Mouse (Mus musculus): ENCODE data around the gene Tent4a. TPM values are rescaled to one million over a fixed set of nuclear protein-coding genes. Genes with fewer than 3 reads are reported as not detected.

The Tent4a gene
- polyA plus RNA-seq, 1 experiment = 16.7 TPM

GRCm38 (mm10) chr13:69555957-69556482 is 21.6 kb upstream of the Tent4a start:
- Histone ChIP-seq H3K4me1 (ENCODE audit: control insufficient read depth, insufficient read depth, low read length) (no peaks in the 10 kb centered on the region), H3K36me3 (ENCODE audit: control insufficient read depth, insufficient read depth, low read length) (no peaks in the 10 kb centered on the region), H3K27ac (ENCODE audit: insufficient read depth, low read depth, low read length) (no peak overlapping the region), H3K27me3 (replicated peaks; ENCODE audit: control insufficient read depth, insufficient read depth, low read length) (no peaks in the 10 kb centered on the region), H3K4me3 (ENCODE audit: insufficient read depth, low read depth, low read length) (no peak overlapping the region)
- TF ChIP-seq POLR2A (IDR thresholded peaks at IDR 0.05; ENCODE audit: low read depth, low read length) = no peak
- no peak for TF ChIP-seq CTCF (conservative IDR thresholded peaks at IDR 0.05; ENCODE audit: insufficient read depth, insufficient read length, low read depth, low read length)
- no peak for DNase-seq
- WGBS = 80% methylated on average over 6 of the region's 6 CpGs

- 27% methylated on average over 8 of the region's 8 CpGs for WGBS
- no peak overlapping the region for H3K4me3 ChIP-seq (ENCODE audit: insufficient read depth, low read depth, low read length)
- TF ChIP-seq POLR2A (IDR thresholded peaks at IDR 0.05; ENCODE audit: low read depth, low read length) = no peak
- TF ChIP-seq CTCF (conservative IDR thresholded peaks at IDR 0.05; ENCODE audit: insufficient read depth, insufficient read length, low read depth, low read length) = no peak
Measured at GRCm38 (mm10) chr13:69555045-69555444, 20.6 kb upstream of the Tent4a start.

GRCm38 (mm10) chr13:69554255-69554654 is 19.8 kb upstream of the Tent4a start:
- TF ChIP-seq CTCF (conservative IDR thresholded peaks at IDR 0.05; ENCODE audit: insufficient read depth, insufficient read length, low read depth, low read length) = no peak
- TF ChIP-seq POLR2A (IDR thresholded peaks at IDR 0.05; ENCODE audit: low read depth, low read length) = no peak
- no peaks in the 10 kb centered on the region for H3K4me1 ChIP-seq (ENCODE audit: control insufficient read depth, insufficient read depth, low read length)
- DNase-seq = no peak
- no peak overlapping the region for H3K27ac ChIP-seq (ENCODE audit: insufficient read depth, low read depth, low read length)
- 73% methylated on average over 9 of the region's 9 CpGs for WGBS
- H3K4me3 ChIP-seq (ENCODE audit: insufficient read depth, low read depth, low read length) = no peak overlapping the region
- H3K27me3 ChIP-seq (replicated peaks; ENCODE audit: control insufficient read depth, insufficient read depth, low read length) = no peaks in the 10 kb centered on the region
- no peaks in the 10 kb centered on the region for H3K36me3 ChIP-seq (ENCODE audit: control insufficient read depth, insufficient read depth, low read length)

More at GRCm38 (mm10) chr13:69555045-69555444, 20.6 kb upstream of the Tent4a start:
- no peak for DNase-seq
- Histone ChIP-seq H3K27me3 (replicated peaks; ENCODE audit: control insufficient read depth, insufficient read depth, low read length) (no peaks in the 10 kb centered on the region), H3K4me1 (ENCODE audit: control insufficient read depth, insufficient read depth, low read length) (no peaks in the 10 kb centered on the region), H3K27ac (ENCODE audit: insufficient read depth, low read depth, low read length) (no peak overlapping the region), H3K36me3 (ENCODE audit: control insufficient read depth, insufficient read depth, low read length) (no peaks in the 10 kb centered on the region)

- H3K36me3 ChIP-seq (ENCODE audit: control insufficient read depth, insufficient read depth, low read length) = no peaks in the 10 kb centered on the region
- TF ChIP-seq CTCF (conservative IDR thresholded peaks at IDR 0.05; ENCODE audit: insufficient read depth, insufficient read length, low read depth, low read length) (peak; percentile 92), POLR2A (IDR thresholded peaks at IDR 0.05; ENCODE audit: low read depth, low read length) (no peak)
- 20% methylated on average over 5 of the region's 5 CpGs for WGBS
- no peak for DNase-seq
- H3K27me3 ChIP-seq (replicated peaks; ENCODE audit: control insufficient read depth, insufficient read depth, low read length) = no peaks in the 10 kb centered on the region
- H3K4me3 ChIP-seq (ENCODE audit: insufficient read depth, low read depth, low read length) = no peak overlapping the region
- H3K27ac ChIP-seq (ENCODE audit: insufficient read depth, low read depth, low read length) = no peak overlapping the region
- no peaks in the 10 kb centered on the region for H3K4me1 ChIP-seq (ENCODE audit: control insufficient read depth, insufficient read depth, low read length)
Measured at GRCm38 (mm10) chr13:69553024-69553423, 18.6 kb upstream of the Tent4a start.

GRCm38 (mm10) chr13:69550831-69551230 is 16.4 kb upstream of the Tent4a start:
- Histone ChIP-seq H3K36me3 (ENCODE audit: control insufficient read depth, insufficient read depth, low read length) (no peaks in the 10 kb centered on the region), H3K27ac (ENCODE audit: insufficient read depth, low read depth, low read length) (no peak overlapping the region), H3K27me3 (replicated peaks; ENCODE audit: control insufficient read depth, insufficient read depth, low read length) (no peaks in the 10 kb centered on the region), H3K4me1 (ENCODE audit: control insufficient read depth, insufficient read depth, low read length) (no peaks in the 10 kb centered on the region), H3K4me3 (ENCODE audit: insufficient read depth, low read depth, low read length) (no peak overlapping the region)
- no peak for DNase-seq
- WGBS = 89% methylated on average over 2 of the region's 2 CpGs
- TF ChIP-seq CTCF (conservative IDR thresholded peaks at IDR 0.05; ENCODE audit: insufficient read depth, insufficient read length, low read depth, low read length) = no peak
- no peak for TF ChIP-seq POLR2A (IDR thresholded peaks at IDR 0.05; ENCODE audit: low read depth, low read length)

- no peak overlapping the region for H3K27ac ChIP-seq (ENCODE audit: insufficient read depth, low read depth, low read length)
- DNase-seq = no peak
- H3K4me1 ChIP-seq (ENCODE audit: control insufficient read depth, insufficient read depth, low read length) = no peaks in the 10 kb centered on the region
- no peak overlapping the region for H3K4me3 ChIP-seq (ENCODE audit: insufficient read depth, low read depth, low read length)
- H3K27me3 ChIP-seq (replicated peaks; ENCODE audit: control insufficient read depth, insufficient read depth, low read length) = no peaks in the 10 kb centered on the region
- H3K36me3 ChIP-seq (ENCODE audit: control insufficient read depth, insufficient read depth, low read length) = no peaks in the 10 kb centered on the region
- 37% methylated on average over 8 of the region's 8 CpGs for WGBS
- TF ChIP-seq CTCF (conservative IDR thresholded peaks at IDR 0.05; ENCODE audit: insufficient read depth, insufficient read length, low read depth, low read length) = no peak
- no peak for TF ChIP-seq POLR2A (IDR thresholded peaks at IDR 0.05; ENCODE audit: low read depth, low read length)
Measured at GRCm38 (mm10) chr13:69549980-69550379, 15.6 kb upstream of the Tent4a start.

GRCm38 (mm10) chr13:69547488-69548180 is 13.2 kb upstream of the Tent4a start:
- Histone ChIP-seq H3K27ac (ENCODE audit: insufficient read depth, low read depth, low read length) (no peak overlapping the region), H3K4me3 (ENCODE audit: insufficient read depth, low read depth, low read length) (no peak overlapping the region), H3K27me3 (replicated peaks; ENCODE audit: control insufficient read depth, insufficient read depth, low read length) (no peaks in the 10 kb centered on the region), H3K4me1 (ENCODE audit: control insufficient read depth, insufficient read depth, low read length) (no peaks in the 10 kb centered on the region), H3K36me3 (ENCODE audit: control insufficient read depth, insufficient read depth, low read length) (no peaks in the 10 kb centered on the region)
- no peak for DNase-seq
- WGBS = 69% methylated on average over 16 of the region's 16 CpGs
- no peak for TF ChIP-seq CTCF (conservative IDR thresholded peaks at IDR 0.05; ENCODE audit: insufficient read depth, insufficient read length, low read depth, low read length)
- TF ChIP-seq POLR2A (IDR thresholded peaks at IDR 0.05; ENCODE audit: low read depth, low read length) = no peak

All from kidney, adult 2 months (tissue).